Mouse (Mus musculus): Measurements from ENCODE around the gene Sorbs2.

- TF ChIP-seq CTCF (IDR thresholded peaks at IDR 0.05; ENCODE audit: control insufficient read depth, insufficient read depth, insufficient read length) (no peak), MYOG (IDR thresholded peaks at IDR 0.05; ENCODE audit: control insufficient read depth, extremely low read depth, insufficient read length) (no peak), USF1 (IDR thresholded peaks at IDR 0.05; ENCODE audit: low read depth) (no peak), MYOD1 (IDR thresholded peaks at IDR 0.05; ENCODE audit: control insufficient read depth, insufficient read length, low read depth) (peak; percentile 71), CEBPB (IDR thresholded peaks at IDR 0.05; ENCODE audit: low read depth) (peak; percentile 10), FOSL1 (IDR thresholded peaks at IDR 0.05; ENCODE audit: insufficient read depth, low read length, poor library complexity, severe bottlenecking) (peak; percentile 24), MAX (IDR thresholded peaks at IDR 0.05) (no peak)
Measured at GRCm38 (mm10) chr8:45602019-45602418, 94.4 kb downstream of the Sorbs2 start.
